Mouse (Mus musculus): Measurements from ENCODE around the gene Olfr701.

Olfr701 gene

GRCm38 (mm10) chr7:106813829-106814228 lies at the start of gene Olfr701:
Gene Olfr701 (plus strand): TSS chr7:106814129.
- DNase-seq (ENCODE audit: low spot score), result no peak

DNA sequence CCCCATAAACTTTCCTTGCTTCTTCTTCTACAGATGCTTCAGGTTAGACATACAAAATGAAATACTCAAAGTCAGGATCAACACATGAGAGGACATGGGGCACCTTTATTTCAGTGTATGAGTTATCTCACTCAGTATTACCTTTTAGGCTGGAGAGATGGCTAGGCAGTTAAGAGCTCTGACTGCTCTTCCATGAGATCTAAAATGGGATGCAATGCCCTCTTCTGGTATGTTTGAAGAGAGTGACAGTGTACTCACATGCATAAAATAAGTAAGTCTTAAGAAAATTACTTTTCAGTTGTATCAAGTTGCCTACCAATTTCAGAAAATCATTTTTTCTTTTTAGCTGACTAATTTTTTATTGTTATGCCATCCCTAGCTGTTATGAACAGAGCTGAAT lies 25.6 kb upstream of the Olfr701 start:
- DNase-seq (ENCODE audit: low spot score), result no peak

- DNase-seq (ENCODE audit: low spot score), result no peak
These were observed 20.8 kb upstream of the Olfr701 start, which contains the start of gene Olfr699 for GRCm38 (mm10) chr7:106793098-106793497. Gene Olfr699 (minus strand): TSS chr7:106793198.

DNA sequence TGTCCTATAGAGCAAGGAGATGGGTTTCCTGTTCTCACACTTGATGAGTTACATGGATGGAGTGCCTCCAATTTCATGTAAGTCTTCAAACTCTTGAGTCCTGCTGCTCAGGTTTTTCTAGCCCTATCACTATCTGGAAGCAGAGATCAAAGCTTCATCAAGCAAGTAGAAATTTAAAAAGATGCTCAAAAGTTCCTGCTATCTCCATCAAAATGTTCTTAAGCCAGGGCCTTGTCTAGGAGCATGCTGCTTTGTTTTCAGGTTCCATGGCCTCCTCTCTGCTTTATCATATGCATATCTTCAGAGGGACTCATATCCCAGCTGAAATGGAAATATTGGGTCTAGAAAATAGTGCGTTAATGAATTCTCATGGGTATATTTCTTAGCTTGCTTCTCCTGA lies 5.2 kb upstream of the Olfr701 start, which contains the start of gene Olfr700:
TSS of gene Olfr700 (minus strand) at position 101 of the 400 bp plus-strand sequence.
- no peak for DNase-seq (ENCODE audit: low spot score)

- DNase-seq (ENCODE audit: low spot score), result no peak
These were observed 1.8 kb downstream of the Olfr701 start for GRCm38 (mm10) chr7:106815775-106816174.

DNA sequence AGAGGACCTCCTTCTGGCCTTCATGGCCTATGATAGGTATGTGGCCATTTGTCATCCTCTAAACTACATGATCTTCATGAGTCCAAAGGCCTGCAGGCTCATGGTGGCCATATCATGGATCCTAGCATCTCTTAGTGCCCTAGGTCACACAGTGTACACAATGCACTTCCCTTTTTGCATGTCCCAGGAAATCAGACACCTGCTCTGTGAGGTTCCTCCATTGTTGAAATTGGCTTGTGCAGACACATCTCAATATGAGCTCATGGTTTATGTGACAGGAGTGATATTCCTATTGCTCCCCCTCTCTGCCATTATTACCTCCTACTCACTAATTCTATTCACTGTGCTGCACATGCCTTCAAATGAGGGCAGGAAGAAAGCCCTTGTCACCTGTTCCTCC lies 4.5 kb downstream of the Olfr701 start:
- DNase-seq (ENCODE audit: low spot score), result no peak

- no peak for DNase-seq (ENCODE audit: low spot score)
These were observed 19.9 kb downstream of the Olfr701 start, which contains the start of gene Olfr702 for GRCm38 (mm10) chr7:106833793-106834192. Gene Olfr702 (minus strand): TSS chr7:106833893.

- no peak for DNase-seq (ENCODE audit: low spot score)
These were observed 29.1 kb downstream of the Olfr701 start, which contains the start of gene Olfr703 for GRCm38 (mm10) chr7:106843060-106843459. Gene Olfr703 (plus strand): TSS chr7:106843360.

DNA sequence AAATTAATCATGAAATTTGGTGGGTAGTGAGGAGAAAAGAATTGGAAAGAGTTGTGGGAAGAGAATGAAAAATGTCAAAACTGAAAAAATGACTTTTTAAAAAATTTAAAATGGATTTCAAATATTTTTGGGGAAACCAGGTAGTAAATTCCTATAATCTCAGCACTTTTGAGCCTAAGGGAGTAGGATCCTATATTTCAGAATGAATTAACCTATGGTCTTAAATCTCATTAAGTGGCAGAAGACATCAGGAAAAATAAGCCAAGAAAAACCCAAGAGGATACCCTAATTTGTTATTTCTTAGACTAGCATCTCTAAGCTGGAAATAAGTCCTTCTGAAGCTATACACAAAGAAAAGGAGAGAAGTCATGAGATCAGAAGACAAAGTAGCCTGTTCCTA lies 49.0 kb downstream of the Olfr701 start, which contains the start of gene Olfr704:
TSS of gene Olfr704 (plus strand) at position 301 of the 400 bp plus-strand sequence.
- DNase-seq (ENCODE audit: low spot score), result no peak
